Mouse (Mus musculus): Measurements from ENCODE around the gene Gm10053. TPM values are rescaled to one million over a fixed set of nuclear protein-coding genes. Genes with fewer than 3 reads are reported as not detected.

Gm10053 gene
- polyA plus RNA-seq, 1 experiment from 2014 or later, result 252 TPM

DNA sequence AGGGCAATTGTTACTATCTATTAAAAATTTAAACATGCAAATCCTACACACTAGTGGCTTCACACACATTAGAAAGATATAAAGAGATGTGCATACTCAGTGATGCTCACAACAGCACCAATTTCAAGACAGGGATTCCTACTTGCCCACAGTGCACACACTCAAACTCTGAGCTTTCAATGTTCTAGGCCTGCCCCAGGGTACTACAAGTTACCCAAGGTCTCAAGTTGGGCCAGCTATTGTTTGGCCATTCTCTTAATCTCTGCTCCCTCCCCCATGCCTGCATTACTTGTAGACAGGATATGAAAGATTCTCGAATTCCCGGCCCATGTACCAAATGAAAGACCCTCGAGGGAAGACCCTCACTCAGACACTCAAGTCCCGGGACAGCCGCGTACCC, 32.2 kb downstream of the Gm10053 start:
- Histone ChIP-seq H3K4me3 (replicated peaks; ENCODE audit: low read depth, low read length) (no peak overlapping the region), H3K9ac (replicated peaks; ENCODE audit: low read length) (no peak overlapping the region), H3K27ac (replicated peaks; ENCODE audit: low read depth, low read length) (no peak overlapping the region), H3K4me2 (ENCODE audit: low read length) (no peak overlapping the region), H3K9me3 (ENCODE audit: control insufficient read depth, low read length) (no peaks in the 10 kb centered on the region), H3K36me3 (ENCODE audit: control insufficient read depth, insufficient read depth, low read length) (no peaks in the 10 kb centered on the region), H3K27me3 (ENCODE audit: control insufficient read depth, insufficient read depth, low read length) (peaks cover 8% of the 10 kb centered on the region; the same call in 1 of the 2 replicates), H3K4me1 (ENCODE audit: control insufficient read depth, insufficient read depth, low read length) (no peaks in the 10 kb centered on the region)
- no peak for ATAC-seq (ENCODE audit: low FRiP score, low TSS enrichment)
- no peak for DNase-seq
- WGBS, result 96% methylated on average over 6 of the region's 6 CpGs

DNA sequence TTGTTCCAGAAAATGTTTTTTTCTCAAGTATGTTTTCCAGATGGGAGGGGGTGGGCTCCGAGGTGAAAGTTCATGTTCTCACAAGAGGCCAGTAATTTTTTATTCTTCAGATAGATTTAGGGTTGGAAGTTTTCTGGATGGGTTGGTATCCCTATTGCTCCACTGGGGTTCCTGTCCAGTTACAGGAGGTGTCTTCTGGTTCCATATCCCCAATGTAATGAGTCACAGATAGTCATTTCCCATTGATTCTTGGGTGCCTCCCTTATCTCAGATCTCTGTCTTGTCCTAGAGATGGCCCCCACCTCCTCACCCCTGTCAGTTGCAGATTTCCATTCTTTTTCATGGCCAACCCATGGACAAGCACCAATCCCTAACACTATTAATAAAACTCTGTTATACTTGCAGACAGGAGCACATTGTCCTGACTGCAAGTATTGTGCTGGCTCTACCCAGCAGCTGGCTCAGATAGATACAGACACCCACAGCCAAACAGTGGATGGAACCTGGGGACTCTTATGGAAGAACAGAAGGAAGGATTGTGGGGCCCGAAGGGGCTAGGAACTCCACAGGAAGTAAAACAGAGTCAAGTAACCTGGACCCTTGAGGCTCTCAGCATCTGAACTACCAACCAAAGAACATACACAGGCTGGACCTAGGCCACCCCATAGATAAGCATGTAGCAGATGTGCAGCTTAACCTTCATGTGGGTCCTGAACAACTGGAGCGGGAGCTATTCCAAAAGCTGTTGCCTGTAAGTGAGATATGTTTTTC, 33.1 kb downstream of the Gm10053 start:
- DNase-seq (no peak), ATAC-seq (ENCODE audit: low FRiP score, low TSS enrichment) (no peak)
- Histone ChIP-seq H3K9me3 (ENCODE audit: control insufficient read depth, low read length) (no peaks in the 10 kb centered on the region), H3K36me3 (ENCODE audit: control insufficient read depth, insufficient read depth, low read length) (no peaks in the 10 kb centered on the region), H3K4me3 (replicated peaks; ENCODE audit: low read depth, low read length) (no peak overlapping the region), H3K27me3 (ENCODE audit: control insufficient read depth, insufficient read depth, low read length) (no peaks in the 10 kb centered on the region), H3K4me2 (ENCODE audit: low read length) (no peak overlapping the region), H3K27ac (replicated peaks; ENCODE audit: low read depth, low read length) (no peak overlapping the region), H3K9ac (replicated peaks; ENCODE audit: low read length) (no peak overlapping the region), H3K4me1 (ENCODE audit: control insufficient read depth, insufficient read depth, low read length) (no peaks in the 10 kb centered on the region)
- WGBS, result 96% methylated on average over 3 of the region's 3 CpGs

DNA sequence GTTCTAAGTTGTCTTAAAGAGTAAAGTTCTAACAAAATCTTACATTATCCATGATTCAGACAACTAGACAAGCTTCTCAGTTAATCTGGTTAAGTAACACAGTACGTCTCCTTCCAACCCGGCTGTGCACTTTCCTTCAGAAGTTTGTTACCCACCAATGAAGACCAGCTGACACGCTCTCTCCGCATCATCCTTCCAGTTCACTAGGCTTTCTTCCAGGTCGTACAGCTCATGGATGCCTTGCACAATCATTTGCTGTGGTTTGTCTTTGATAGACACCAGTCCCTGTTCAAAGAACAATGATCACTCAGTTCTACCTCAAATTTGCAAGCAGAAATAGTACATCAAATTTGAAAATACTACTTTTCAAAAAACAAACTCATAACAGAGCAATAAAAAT, 45.4 kb downstream of the Gm10053 start:
- Histone ChIP-seq H3K27me3 (ENCODE audit: control insufficient read depth, insufficient read depth, low read length) (no peaks in the 10 kb centered on the region), H3K4me1 (ENCODE audit: control insufficient read depth, insufficient read depth, low read length) (no peaks in the 10 kb centered on the region), H3K27ac (replicated peaks; ENCODE audit: low read depth, low read length) (no peak overlapping the region), H3K9ac (replicated peaks; ENCODE audit: low read length) (no peak overlapping the region), H3K4me3 (replicated peaks; ENCODE audit: low read depth, low read length) (no peak overlapping the region), H3K9me3 (ENCODE audit: control insufficient read depth, low read length) (no peaks in the 10 kb centered on the region), H3K36me3 (ENCODE audit: control insufficient read depth, insufficient read depth, low read length) (peaks cover 16% of the 10 kb centered on the region), H3K4me2 (ENCODE audit: low read length) (no peak overlapping the region)
- ATAC-seq (ENCODE audit: low FRiP score, low TSS enrichment) (no peak), DNase-seq (no peak)
- WGBS, result 92% methylated on average over 5 of the region's 5 CpGs

Other genes with a start within 250 kb of the Gm10053 start
- gene Tmem252, start 201.7 kb upstream of the Gm10053 start, polyA plus RNA-seq (2014; fragmentation: Nextera tagmentation; extraction: Ambion mirVana), result 1.2 and 2.0 TPM in 2 replicates
- 0.91 and 1.3 TPM in 2 replicates for gene Pgm5, start 13.8 kb upstream of the Gm10053 start, polyA plus RNA-seq (2014; fragmentation: Nextera tagmentation; extraction: Ambion mirVana)
- gene Foxd4, start 25.5 kb downstream of the Gm10053 start, polyA plus RNA-seq (2014; fragmentation: Nextera tagmentation; extraction: Ambion mirVana), result not detected in 2 replicates
- gene Cbwd1, start 85.9 kb downstream of the Gm10053 start, polyA plus RNA-seq (2014; fragmentation: Nextera tagmentation; extraction: Ambion mirVana), result 12.5 and 15.0 TPM in 2 replicates
- 0.41 and 0.55 TPM in 2 replicates for gene Dock8, start 123.8 kb downstream of the Gm10053 start, polyA plus RNA-seq (2014; fragmentation: Nextera tagmentation; extraction: Ambion mirVana)